Mouse (Mus musculus): ENCODE results near the gene Vmn2r69. TPM values are rescaled to one million over a fixed set of nuclear protein-coding genes. Genes with fewer than 3 reads are reported as not detected.

Gene Vmn2r69
- polyA plus RNA-seq (2012; rRNA removed) (not detected in 2 replicates), polyA plus RNA-seq (2014; fragmentation: Nextera tagmentation; extraction: Ambion mirVana) (not detected in 2 replicates)

- Histone ChIP-seq H3K4me2 (replicated peaks; ENCODE audit: low read depth, low read length, severe bottlenecking) (no peak within 1 kb of the TSS), H3K36me3 (ENCODE audit: control insufficient read depth, insufficient read depth, low read length) (no peaks in the 10 kb centered on the region), H3K4me3 (replicated peaks; ENCODE audit: low read length) (no peak within 1 kb of the TSS), H3K27me3 (ENCODE audit: control insufficient read depth, insufficient read depth, low read length) (no peaks in the 10 kb centered on the region), H3K27ac (replicated peaks; ENCODE audit: low read depth, low read length) (no peak within 1 kb of the TSS), H3K4me1 (ENCODE audit: control insufficient read depth, insufficient read depth, low read length) (no peaks in the 10 kb centered on the region), H3K9ac (ENCODE audit: low read depth, low read length, severe bottlenecking) (no peak within 1 kb of the TSS), H3K9me3 (ENCODE audit: control insufficient read depth, low read length) (no peaks in the 10 kb centered on the region)
- no peak for TF ChIP-seq POLR2A (IDR thresholded peaks at IDR 0.05; ENCODE audit: borderline replicate concordance, extremely low read depth, insufficient read depth, insufficient read length)
- no peak for DNase-seq (ENCODE audit: low spot score)
- 70% methylated on average over 3 of the region's 3 CpGs for WGBS
- ATAC-seq (ENCODE audit: low FRiP score, low read depth) = no peak
Observed at GRCm38 (mm10) chr7:85415820-85416219, at the start of gene Vmn2r69. TSS of gene Vmn2r69 (minus strand) at chr7:85415920.

Other genes with a start within 250 kb of the Vmn2r69 start
- not detected in 2 replicates for gene Vmn2r68, start 178.1 kb downstream of the Vmn2r69 start, polyA plus RNA-seq (2012; rRNA removed)
- gene Vmn2r68, start 178.1 kb downstream of the Vmn2r69 start, polyA plus RNA-seq (2014; fragmentation: Nextera tagmentation; extraction: Ambion mirVana) = not detected in 2 replicates
- gene Vmn2r71, start 147.2 kb upstream of the Vmn2r69 start, polyA plus RNA-seq (2012; rRNA removed) = not detected in 2 replicates
- not detected in 2 replicates for gene Vmn2r71, start 147.2 kb upstream of the Vmn2r69 start, polyA plus RNA-seq (2014; fragmentation: Nextera tagmentation; extraction: Ambion mirVana)
- gene Vmn2r70, start 153.3 kb upstream of the Vmn2r69 start, polyA plus RNA-seq (2012; rRNA removed) = not detected in 2 replicates
- gene Vmn2r70, start 153.3 kb upstream of the Vmn2r69 start, polyA plus RNA-seq (2014; fragmentation: Nextera tagmentation; extraction: Ambion mirVana) = not detected in 2 replicates